Mouse (Mus musculus) Patski (cell line): Measurements from ENCODE around the gene Syce2. TPM values are rescaled to one million over a fixed set of nuclear protein-coding genes. Genes with fewer than 3 reads are reported as not detected.
A peak's percentile ranks its signal among the peaks of the same experiment; 100 is the strongest.

Experiments
- ATAC-seq: fragments of 100-300 bp; one replicate; pipeline ENCODE4 v1.8.0; 2021
- CTCF ChIA-PET: fragments of 350-600 bp; sonication (Branson Sonifier 250); formaldehyde crosslinking; loops from one replicate; lab custom pipeline; 2022; ENCODE audit warnings: inconsistent platforms; lab: Charles Lee
- POLR2A ChIA-PET: fragments of 350-600 bp; sonication (Branson Sonifier 250); formaldehyde crosslinking; loops from one replicate; lab custom pipeline; 2022; ENCODE audit warnings: antibody characterized with exemption, inconsistent platforms; lab: Charles Lee
- DNase-seq: peaks from one replicate; pipeline ENCODE4 v3.0.0-alpha.2; 2011; ENCODE audit warnings: low read depth, low spot score
- H3K27me3 ChIP-seq: fragments of 371-371 bp; one replicate; pipeline ENCODE4 v1.5.1; 2021
- CTCF ChIP-seq: fragments of 100-300 bp; IDR thresholded peaks from one replicate; pipeline ENCODE4 v1.5.1; 2021
- in situ Hi-C: fragments of 300-500 bp; cut with MboI; formaldehyde crosslinking; loops from 3 replicates; pipeline ENCODE4 v1.11.1; 2018; ENCODE audit warnings: low pct_unique_long_range_greater_than_20kb, mixed read lengths
- polyA plus RNA-seq: library from polyadenylated mRNA; unstranded; gene quantifications from one replicate; pipeline ENCODE4 v1.2.3, GENCODE M21; 2021

The Syce2 gene
- polyA plus RNA-seq, 1 experiment from 2014 or later, result 6.0 TPM

DNA sequence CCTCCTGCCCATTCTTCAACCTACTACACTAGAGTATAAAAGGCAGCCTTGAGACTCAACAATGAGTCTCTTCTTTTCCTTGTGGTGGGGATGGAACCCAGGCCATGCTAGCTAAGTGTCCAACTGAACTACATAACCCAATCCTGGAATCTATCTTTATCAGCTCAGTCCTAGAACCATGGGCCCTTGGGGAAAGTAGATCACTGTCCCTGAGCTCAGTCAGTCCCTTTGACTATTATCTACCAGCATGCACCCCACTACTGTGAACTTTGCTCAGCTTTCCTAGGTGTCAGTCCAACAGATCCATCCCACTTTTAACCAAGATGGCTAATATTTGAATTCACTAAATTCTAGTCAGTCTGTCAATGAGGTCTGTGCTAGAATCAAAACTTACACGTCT is 30.4 kb upstream of the Syce2 start:
- H3K27me3 ChIP-seq, result no peaks in the 10 kb centered on the region

DNA sequence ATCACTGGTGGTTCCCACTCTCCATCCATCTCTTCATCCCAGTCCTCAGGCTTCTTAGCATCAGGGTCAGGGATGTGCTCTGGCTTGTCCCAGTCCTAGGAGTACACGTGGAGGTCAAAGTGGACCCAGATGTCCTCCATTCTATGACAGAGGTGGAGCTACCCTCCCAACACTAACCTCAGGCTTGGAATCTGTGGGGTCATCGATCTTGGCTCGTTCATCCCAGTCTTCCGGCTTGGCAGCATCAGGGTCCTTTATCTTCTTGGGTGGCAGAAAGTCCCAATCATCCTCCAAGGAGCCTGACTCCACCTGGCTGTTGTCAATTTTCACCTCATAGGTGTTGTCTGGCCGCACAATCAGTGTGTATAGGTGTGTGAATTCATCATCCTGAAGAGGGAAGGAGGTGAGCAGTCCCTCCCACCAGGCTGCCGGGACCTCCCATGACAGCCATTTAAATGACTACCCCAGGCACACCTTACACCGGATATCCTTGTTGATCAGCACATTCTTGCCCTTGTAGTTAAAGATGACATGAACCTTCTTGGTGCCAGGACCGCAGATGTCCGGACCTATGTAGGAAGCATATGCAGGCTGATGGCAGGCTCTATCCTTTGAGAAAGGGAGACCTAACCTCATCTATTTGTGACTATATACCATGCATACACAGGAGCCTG is 27.4 kb upstream of the Syce2 start:
- CTCF ChIA-PET, result no interaction called here
- in situ Hi-C loops, result no loop called here
- TF ChIP-seq CTCF, result no peak
- no peaks in the 10 kb centered on the region for H3K27me3 ChIP-seq
- POLR2A ChIA-PET, result interaction anchor here (1.1 to 3.1 kb wide), 2 partner anchors 10 to 58 kb away, joined by 3 to 14 read pairs; partner anchors contain the start of gene Klf1
- no peak for ATAC-seq
- no peak for DNase-seq

More for the DNA sequence above, 30.4 kb upstream of the Syce2 start:
- no peak for TF ChIP-seq CTCF
- POLR2A ChIA-PET, result interaction anchor here (0.6 to 1.2 kb wide), 3 partner anchors 12 to 28 kb away, joined by 3 to 4 read pairs (median 3); no protein-coding TSS in a partner anchor
- CTCF ChIA-PET, result interaction anchor here (1.5 to 2.3 kb wide), 3 partner anchors 15 to 26 kb away, joined by 3 to 6 read pairs (median 3); partner anchors contain the start of gene Farsa
- ATAC-seq (no peak), DNase-seq (no peak)
- in situ Hi-C loops, result no loop called here

DNA sequence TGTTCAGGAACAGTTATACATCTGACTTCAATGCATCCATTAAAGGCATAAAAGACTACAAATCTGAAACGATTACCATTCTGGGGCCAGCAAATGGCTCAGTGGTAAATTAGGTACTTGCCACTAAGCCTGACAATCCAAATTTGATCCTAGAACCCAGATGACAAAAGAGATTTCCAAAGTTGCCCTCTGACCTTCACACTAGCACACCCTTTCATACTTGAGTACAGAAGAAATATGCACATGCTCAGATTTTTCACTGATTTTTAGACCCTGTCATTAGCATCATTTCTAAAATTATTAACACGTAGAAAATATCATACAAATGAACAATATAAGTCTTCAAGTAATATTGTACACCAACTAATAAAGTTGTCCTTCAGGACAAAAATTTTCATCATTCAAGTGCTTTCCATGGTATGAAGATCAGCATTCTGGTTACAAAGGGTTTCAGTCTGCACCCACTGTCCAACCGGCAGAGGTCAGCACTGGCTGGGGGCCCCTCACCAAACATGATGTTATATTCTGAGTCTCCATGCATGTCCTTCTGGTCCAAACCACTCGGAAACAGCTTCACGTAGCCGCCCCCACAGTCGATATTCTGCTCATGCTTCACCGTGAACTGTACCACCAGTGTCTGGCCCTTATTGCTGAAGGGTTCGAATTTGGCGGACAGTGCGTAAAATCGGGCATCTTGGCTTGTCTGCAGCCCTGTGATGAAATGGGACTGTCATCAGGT is 26.4 kb upstream of the Syce2 start:
- in situ Hi-C loops, result no loop called here
- no peak for DNase-seq
- ChIA-PET CTCF (interaction anchor here (1.4 kb wide), 1 partner anchor 48 kb away, joined by 3 read pairs; no protein-coding TSS in a partner anchor), POLR2A (interaction anchor here (0.6 to 3.1 kb wide), 9 partner anchors 8 to 829 kb away, joined by 3 to 14 read pairs (median 4); partner anchors contain the start of genes Farsa and Klf1)
- no peak for ATAC-seq
- no peaks in the 10 kb centered on the region for H3K27me3 ChIP-seq
- no peak for TF ChIP-seq CTCF

DNA sequence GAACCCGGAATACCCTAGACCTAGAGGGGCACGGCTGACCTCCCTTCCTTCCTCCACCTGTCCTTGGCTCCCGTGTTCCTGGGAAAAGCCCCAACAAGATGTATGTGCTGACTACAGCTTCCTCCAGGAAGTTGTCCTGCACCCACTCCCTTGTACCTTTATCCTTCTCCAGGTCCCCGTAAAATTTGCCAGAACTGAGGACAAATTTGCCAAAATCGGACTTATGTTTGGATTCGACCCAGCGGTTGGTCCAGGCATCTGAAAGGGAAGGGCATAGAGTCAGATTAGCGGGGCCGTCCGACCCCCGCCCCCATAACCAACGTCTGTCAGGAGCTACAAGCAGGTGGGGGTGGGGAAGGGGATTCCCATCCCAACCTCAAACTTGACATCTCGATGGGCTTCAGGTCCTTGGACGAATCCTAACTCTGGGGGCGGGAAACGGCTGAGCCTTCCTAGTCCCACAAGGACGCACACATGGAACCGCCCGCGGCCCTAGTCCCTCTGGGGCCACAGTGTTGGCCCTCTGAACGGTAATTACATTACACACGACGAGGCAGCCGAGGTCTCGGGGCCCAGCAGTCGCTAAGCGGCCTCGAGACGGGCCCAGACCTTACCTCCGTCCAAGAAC is 25.7 kb upstream of the Syce2 start:
- ATAC-seq, result no peak
- no peak for DNase-seq
- no peak for TF ChIP-seq CTCF
- in situ Hi-C loops, result no loop called here
- ChIA-PET POLR2A (interaction anchor here (0.6 to 3.1 kb wide), 9 partner anchors 9 to 830 kb away, joined by 3 to 14 read pairs (median 4); partner anchors contain the start of genes Farsa and Klf1), CTCF (interaction anchor here (1.4 to 2.6 kb wide), 2 partner anchors 47 to 57 kb away, joined by 3 to 9 read pairs; no protein-coding TSS in a partner anchor)
- no peaks in the 10 kb centered on the region for H3K27me3 ChIP-seq

DNA sequence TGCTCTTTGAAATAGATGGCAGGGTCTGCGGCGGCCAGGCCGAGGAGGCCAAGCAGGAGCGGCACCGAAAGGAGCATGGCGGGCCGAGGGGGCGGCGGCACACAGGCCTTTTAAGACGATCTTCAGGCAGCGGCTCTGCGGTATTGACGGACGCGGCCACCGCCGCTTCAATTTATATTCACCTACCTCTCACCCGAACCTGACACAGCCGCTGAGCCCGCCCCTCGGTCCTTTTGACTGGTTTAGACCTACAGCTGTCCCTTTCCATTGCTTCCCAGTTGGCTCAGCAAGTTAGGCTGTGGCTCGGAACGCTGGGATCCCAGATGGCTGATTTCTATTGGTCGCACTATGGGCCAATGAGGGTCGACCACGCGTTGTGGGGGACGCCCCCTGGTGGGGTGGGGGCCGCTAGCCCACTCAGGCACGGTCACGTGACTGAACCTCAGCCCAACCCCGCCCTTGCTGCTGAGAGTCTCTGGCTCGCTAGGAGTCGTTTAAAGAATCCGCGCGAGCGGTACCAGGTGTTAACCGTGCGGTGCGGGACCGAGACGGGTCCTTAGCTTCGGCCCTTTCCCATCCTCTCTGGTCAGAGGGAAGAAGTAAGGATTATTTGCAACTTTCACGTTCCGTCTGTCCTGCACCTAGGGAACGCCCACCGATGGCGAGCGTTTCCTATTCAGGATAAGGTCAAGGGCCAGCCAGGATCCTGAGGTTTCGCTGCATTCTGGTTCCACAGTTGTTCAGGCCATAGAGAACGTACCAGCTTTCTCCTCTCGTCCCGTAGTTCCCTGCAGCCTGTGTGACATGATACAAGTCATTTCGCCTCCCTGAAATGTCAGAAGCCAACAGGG is 25.0 kb upstream of the Syce2 start, which contains the start of gene Calr:
Calr (minus strand) TSS at position 213 of the 851 bp plus-strand sequence.
- TF ChIP-seq CTCF, result no peak
- ChIA-PET CTCF (interaction anchor here (1.0 to 2.6 kb wide), 6 partner anchors 9 to 56 kb away, joined by 3 to 9 read pairs (median 4); partner anchors contain the start of gene Farsa), POLR2A (interaction anchor here (0.6 to 3.1 kb wide), 8 partner anchors 9 to 156 kb away, joined by 3 to 14 read pairs (median 4); partner anchors contain the start of genes Farsa and Klf1)
- no peaks in the 10 kb centered on the region for H3K27me3 ChIP-seq
- in situ Hi-C loops, result no loop called here
- ATAC-seq (peak; percentile 97), DNase-seq (peak; percentile 98)

DNA sequence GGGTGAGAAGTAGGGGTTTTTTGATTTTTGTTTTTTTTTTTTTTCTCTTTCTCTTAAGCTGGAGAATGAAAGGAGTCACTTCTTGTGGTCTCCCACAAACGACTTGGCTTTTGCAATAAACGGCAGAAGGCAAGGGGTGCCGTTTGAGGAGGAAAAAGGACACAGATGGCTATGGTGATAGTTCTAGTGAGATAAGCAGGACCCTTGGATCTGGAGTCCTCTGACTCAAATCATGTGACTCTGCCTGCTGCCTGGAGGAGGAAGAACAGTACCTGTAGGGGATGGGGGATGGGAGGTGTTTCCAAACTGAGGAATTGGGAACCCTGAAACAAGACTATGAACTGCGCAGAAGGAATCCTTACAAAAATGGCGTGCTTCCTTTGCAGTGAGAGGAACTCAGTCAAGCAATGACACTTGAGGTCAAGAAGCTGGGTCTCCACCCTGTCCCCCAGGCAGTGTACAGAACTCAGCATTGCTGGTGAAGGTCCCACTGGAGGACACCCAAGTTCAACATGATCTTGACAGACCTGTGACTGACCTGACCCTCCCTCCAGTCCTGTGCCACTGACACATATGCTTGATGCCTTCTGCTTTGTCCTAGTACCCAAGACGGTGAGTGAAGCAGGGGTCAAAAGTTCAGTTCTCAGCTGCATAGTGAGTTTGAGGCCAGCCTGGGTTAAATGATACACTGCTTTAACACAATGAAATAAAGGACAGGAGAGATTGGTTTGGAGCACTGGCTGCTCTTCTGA is 24.1 kb upstream of the Syce2 start:
- CTCF ChIA-PET, result interaction anchor here (0.7 to 2.6 kb wide), 8 partner anchors 8 to 150 kb away, joined by 3 to 9 read pairs (median 4); partner anchors contain the start of gene Farsa
- ATAC-seq, result no peak
- POLR2A ChIA-PET, result interaction anchor here (0.6 to 2.0 kb wide), 6 partner anchors 9 to 78 kb away, joined by 3 to 11 read pairs (median 4); partner anchors contain the start of genes Farsa and Gcdh
- no peak for TF ChIP-seq CTCF
- DNase-seq, result no peak
- no peaks in the 10 kb centered on the region for H3K27me3 ChIP-seq
- in situ Hi-C loops, result no loop called here

DNA sequence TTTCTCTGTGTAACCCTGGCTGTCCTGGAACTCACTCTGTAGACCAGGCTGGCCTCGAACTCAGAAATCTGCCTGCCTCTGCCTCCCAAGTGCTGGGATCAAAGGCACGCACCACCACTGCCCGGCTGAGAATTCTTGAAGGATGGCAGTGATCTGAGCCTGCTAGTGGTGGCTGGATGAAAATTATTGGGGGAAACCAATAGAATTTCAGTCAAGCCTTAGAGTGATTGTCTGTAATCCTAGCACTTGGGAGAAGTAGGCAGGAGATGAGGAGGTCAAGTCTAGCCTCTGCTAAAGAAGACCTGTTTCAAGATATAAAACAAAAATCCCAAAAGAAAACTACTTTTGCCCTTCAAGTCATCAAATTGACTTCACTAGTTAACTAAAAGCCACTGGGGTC is 15.5 kb upstream of the Syce2 start:
- no peak for ATAC-seq
- no peak for TF ChIP-seq CTCF
- ChIA-PET CTCF (interaction anchor here (1.2 to 1.5 kb wide), 2 partner anchors 9 to 15 kb away, joined by 3 to 4 read pairs; no protein-coding TSS in a partner anchor), POLR2A (interaction anchor here (1.4 to 2.0 kb wide), 2 partner anchors 9 to 10 kb away, joined by 6 to 11 read pairs; partner anchors contain the start of gene Calr)
- in situ Hi-C loops, result no loop called here
- DNase-seq, result no peak
- no peaks in the 10 kb centered on the region for H3K27me3 ChIP-seq

DNA sequence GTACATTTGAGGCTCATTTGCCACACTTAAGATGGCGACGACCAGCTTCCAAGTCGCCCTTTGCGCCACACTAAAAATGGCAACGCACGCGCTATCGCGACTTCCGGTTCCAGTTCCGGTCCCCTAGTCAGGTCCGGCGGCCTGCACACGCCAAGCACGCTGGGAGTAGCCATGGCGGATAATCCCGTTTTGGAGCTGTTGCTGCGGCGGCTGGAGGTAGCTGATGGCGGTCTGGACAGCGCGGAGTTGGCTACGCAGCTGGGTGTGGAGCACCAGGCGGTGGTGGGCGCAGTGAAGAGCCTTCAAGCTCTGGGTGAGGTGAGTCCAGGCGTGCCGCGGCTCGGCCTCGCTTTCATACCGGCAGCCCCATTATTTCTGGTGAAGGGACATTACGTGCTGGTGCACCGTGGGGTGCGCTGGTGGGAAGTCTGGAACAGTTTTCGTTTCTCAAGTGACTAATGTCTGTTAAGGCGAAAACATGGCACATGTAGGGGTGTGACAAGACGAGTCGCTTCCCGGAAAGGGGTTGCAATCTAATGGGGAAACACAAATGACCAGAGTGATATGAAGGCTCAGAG is 15.0 kb upstream of the Syce2 start, which contains the start of gene Farsa:
Farsa (plus strand) TSS at position 126 of the 578 bp plus-strand sequence.
- in situ Hi-C loops, result no loop called here
- peak; percentile 78 for ATAC-seq
- POLR2A ChIA-PET, result interaction anchor here (1.4 to 2.0 kb wide), 3 partner anchors 9 to 11 kb away, joined by 6 to 11 read pairs (median 6); partner anchors contain the start of gene Calr

More for the DNA sequence above, 15.0 kb upstream of the Syce2 start, which contains the start of gene Farsa:
- CTCF ChIA-PET, result interaction anchor here (0.7 to 1.5 kb wide), 4 partner anchors 10 to 46 kb away, joined by 3 read pairs; no protein-coding TSS in a partner anchor
- H3K27me3 ChIP-seq, result no peaks in the 10 kb centered on the region
- peak; percentile 64 for DNase-seq
- no peak for TF ChIP-seq CTCF
